Mouse (Mus musculus) kidney, embryonic 16.5 days (tissue): ENCODE data around the gene Ckap4. TPM values are rescaled to one million over a fixed set of nuclear protein-coding genes. Genes with fewer than 3 reads are reported as not detected.
"Not testable (repeated sequence)": the region's sequence is repeated elsewhere in the genome, so short reads cannot be mapped to it uniquely, and the experiment has no call there.

Experiments used
- ATAC-seq: fragments of 200-750 bp; cut with Nextera tagmentation; 2 replicates; pipeline ENCODE4 v1.8.0; 2017; ENCODE audit warnings: moderate TSS enrichment; ENCODE audit not compliant: low FRiP score, low TSS enrichment
- H3K27ac ChIP-seq: fragments of 300-500 bp; sonication (generic); 2 replicates; pipeline ENCODE4 v1.5.1; 2014; ENCODE audit warnings: low read length
- H3K27me3 ChIP-seq: fragments of 300-500 bp; sonication (generic); 2 replicates; pipeline ENCODE4 v1.6.1; 2014; ENCODE audit warnings: low read length, control low read depth, mixed read lengths; ENCODE audit not compliant: insufficient read depth
- H3K36me3 ChIP-seq: fragments of 300-500 bp; sonication (generic); 2 replicates; pipeline ENCODE4 v1.6.1; 2014; ENCODE audit warnings: low read length, control low read depth, mixed read lengths; ENCODE audit not compliant: insufficient read depth
- H3K4me1 ChIP-seq: fragments of 300-500 bp; sonication (generic); 2 replicates; pipeline ENCODE4 v1.6.1; 2014; ENCODE audit warnings: low read length, control low read depth, mixed read lengths; ENCODE audit not compliant: insufficient read depth
- H3K4me2 ChIP-seq: fragments of 300-500 bp; sonication (generic); replicated peaks from 2 replicates; pipeline ENCODE4 v1.6.1; 2014; ENCODE audit warnings: low read depth, low read length
- H3K4me3 ChIP-seq: fragments of 300-500 bp; sonication (generic); 2 replicates; pipeline ENCODE4 v1.5.1; 2014; ENCODE audit warnings: mild to moderate bottlenecking, low read length
- H3K9ac ChIP-seq: fragments of 300-500 bp; sonication (generic); replicated peaks from 2 replicates; pipeline ENCODE4 v1.6.1; 2014; ENCODE audit warnings: low read length
- H3K9me3 ChIP-seq: fragments of 300-500 bp; sonication (generic); 2 replicates; pipeline ENCODE4 v1.6.1; 2016; ENCODE audit warnings: low read length, control low read depth
- WGBS: fragments of 180-500 bp; shearing (Covaris S2); extraction: QIAGEN DNeasy Blood & Tissue Kit; methylation state at CpG from one replicate; pipeline ENCODE4 v1.1.7; 2014; 5-methylcytosine and 5-hydroxymethylcytosine counted together
- polyA plus RNA-seq: library from polyadenylated mRNA; unstranded; fragments of >200 nt; fragmentation: Nextera tagmentation; extraction: Ambion mirVana; gene quantifications from 2 replicates; pipeline ENCODE4 v1.2.1, GENCODE M21; 2015

The Ckap4 gene
- polyA plus RNA-seq, 1 experiment from 2014 or later: 72.4 TPM

- 70% methylated on average over 1 of the region's 1 CpGs for WGBS
Observed at GRCm38 (mm10) chr10:84515980-84516379, 17.9 kb downstream of the Ckap4 start.

GRCm38 (mm10) chr10:84515512-84515950, 18.3 kb downstream of the Ckap4 start:
- no peak overlapping the region for H3K27ac ChIP-seq
- no peak overlapping the region for H3K9ac ChIP-seq
- H3K36me3 ChIP-seq: no peaks in the 10 kb centered on the region
- no peaks in the 10 kb centered on the region for H3K9me3 ChIP-seq
- peak; percentile 77 for ATAC-seq
- no peak overlapping the region for H3K4me2 ChIP-seq
- H3K27me3 ChIP-seq: no peaks in the 10 kb centered on the region
- no peaks in the 10 kb centered on the region for H3K4me1 ChIP-seq
- WGBS: 28% methylated on average over 3 of the region's 3 CpGs
- H3K4me3 ChIP-seq: no peak overlapping the region

More at GRCm38 (mm10) chr10:84515980-84516379, 17.9 kb downstream of the Ckap4 start:
- not testable (repeated sequence) for H3K27ac ChIP-seq, H3K9me3 ChIP-seq, H3K4me3 ChIP-seq, H3K4me1 ChIP-seq, H3K4me2 ChIP-seq, H3K36me3 ChIP-seq, H3K27me3 ChIP-seq, H3K9ac ChIP-seq
- peak; percentile 50 for ATAC-seq

- no peaks in the 10 kb centered on the region for H3K4me1 ChIP-seq
- H3K9me3 ChIP-seq: no peaks in the 10 kb centered on the region
- H3K27me3 ChIP-seq: no peaks in the 10 kb centered on the region
- no peak overlapping the region for H3K27ac ChIP-seq
- no peak overlapping the region for H3K4me3 ChIP-seq
- no peaks in the 10 kb centered on the region for H3K36me3 ChIP-seq
- no peak for ATAC-seq
- H3K4me2 ChIP-seq: no peak overlapping the region
- WGBS: 36% methylated on average over 5 of the region's 5 CpGs
- H3K9ac ChIP-seq: no peak overlapping the region
Observed at GRCm38 (mm10) chr10:84514038-84514578, 19.8 kb downstream of the Ckap4 start.

- H3K9me3 ChIP-seq: no peaks in the 10 kb centered on the region
- no peak overlapping the region for H3K4me2 ChIP-seq
- H3K27ac ChIP-seq: no peak overlapping the region
- H3K27me3 ChIP-seq: no peaks in the 10 kb centered on the region
- H3K4me3 ChIP-seq: no peak overlapping the region
- H3K4me1 ChIP-seq: no peaks in the 10 kb centered on the region
- no peak overlapping the region for H3K9ac ChIP-seq
- H3K36me3 ChIP-seq: no peaks in the 10 kb centered on the region
- no peak for ATAC-seq
Observed at GRCm38 (mm10) chr10:84512766-84513165, 21.1 kb downstream of the Ckap4 start.

- 74% methylated on average over 1 of the region's 1 CpGs for WGBS
- Histone ChIP-seq H3K9ac (no peak overlapping the region), H3K27me3 (no peaks in the 10 kb centered on the region), H3K4me2 (no peak overlapping the region), H3K9me3 (no peaks in the 10 kb centered on the region), H3K36me3 (no peaks in the 10 kb centered on the region), H3K4me3 (no peak overlapping the region), H3K27ac (no peak overlapping the region), H3K4me1 (no peaks in the 10 kb centered on the region)
- ATAC-seq: no peak
Observed at GRCm38 (mm10) chr10:84508603-84509002, 25.3 kb downstream of the Ckap4 start.

GRCm38 (mm10) chr10:84498867-84499266, 35.0 kb downstream of the Ckap4 start:
- Histone ChIP-seq H3K27me3 (no peaks in the 10 kb centered on the region), H3K27ac (no peak overlapping the region), H3K36me3 (no peaks in the 10 kb centered on the region), H3K4me1 (no peaks in the 10 kb centered on the region), H3K4me2 (no peak overlapping the region), H3K4me3 (no peak overlapping the region), H3K9me3 (no peaks in the 10 kb centered on the region), H3K9ac (no peak overlapping the region)
- ATAC-seq: peak; percentile 35; the same call in 1 of the 2 replicates
- WGBS: 11% methylated on average over 2 of the region's 2 CpGs

GRCm38 (mm10) chr10:84496805-84497204, 37.1 kb downstream of the Ckap4 start:
- Histone ChIP-seq H3K27ac (no peak overlapping the region), H3K9ac (no peak overlapping the region), H3K36me3 (no peaks in the 10 kb centered on the region), H3K9me3 (no peaks in the 10 kb centered on the region), H3K27me3 (no peaks in the 10 kb centered on the region), H3K4me1 (no peaks in the 10 kb centered on the region), H3K4me2 (no peak overlapping the region), H3K4me3 (no peak overlapping the region)
- 49% methylated on average over 2 of the region's 2 CpGs for WGBS
- no peak for ATAC-seq

- ATAC-seq: no peak
- Histone ChIP-seq H3K4me1 (no peaks in the 10 kb centered on the region), H3K9ac (no peak overlapping the region), H3K27me3 (no peaks in the 10 kb centered on the region), H3K36me3 (no peaks in the 10 kb centered on the region), H3K4me2 (no peak overlapping the region), H3K9me3 (no peaks in the 10 kb centered on the region), H3K27ac (no peak overlapping the region), H3K4me3 (no peak overlapping the region)
- WGBS: 73% methylated on average over 7 of the region's 7 CpGs
Observed at GRCm38 (mm10) chr10:84494432-84494831, 39.4 kb downstream of the Ckap4 start.

- ATAC-seq: no peak; the same call in 1 of the 2 replicates
- no peak overlapping the region for H3K4me3 ChIP-seq
- no peaks in the 10 kb centered on the region for H3K27me3 ChIP-seq
- no peak overlapping the region for H3K4me2 ChIP-seq
- H3K9ac ChIP-seq: no peak overlapping the region
- 75% methylated on average over 5 of the region's 5 CpGs for WGBS
- no peaks in the 10 kb centered on the region for H3K36me3 ChIP-seq
- H3K27ac ChIP-seq: no peak overlapping the region
- H3K4me1 ChIP-seq: no peaks in the 10 kb centered on the region
- no peaks in the 10 kb centered on the region for H3K9me3 ChIP-seq
Observed at GRCm38 (mm10) chr10:84490115-84490514, 43.7 kb downstream of the Ckap4 start.

- Histone ChIP-seq H3K4me1 (no peaks in the 10 kb centered on the region), H3K9me3 (no peaks in the 10 kb centered on the region), H3K4me3 (no peak overlapping the region), H3K9ac (no peak overlapping the region), H3K4me2 (no peak overlapping the region), H3K27me3 (no peaks in the 10 kb centered on the region), H3K36me3 (no peaks in the 10 kb centered on the region), H3K27ac (no peak overlapping the region)
- no peak for ATAC-seq
- WGBS: 39% methylated on average over 6 of the region's 6 CpGs
Observed at GRCm38 (mm10) chr10:84488315-84488714, 45.5 kb downstream of the Ckap4 start.
